Comparison of ENCODE assay signal across 32 mouse cellular contexts in genomic region chr7:120819386-120819785, GRCm38 (mm10). TPM values are rescaled to one million over a fixed set of nuclear protein-coding genes. Genes with fewer than 3 reads are reported as not detected.
DNase-seq lines count a peak whose midpoint lies in the region; ATAC-seq and TF ChIP-seq lines count a peak whose summit lies in the region.
"Had no signal": no experiment of that assay in that cellular context is flagged by ENCODE, and none has a peak within 500 bp of the region (broad histone marks: within the 10 kb centered on the region; RNA-seq: fewer than 3 reads in every experiment).

No protein-coding gene starts in this region.

- H3K9me3 ChIP-seq in forebrain, embryonic 12.5 days, result no peaks in the 10 kb centered on the region
- H3K9me3 ChIP-seq: embryonic facial prominence, embryonic 12.5 days; embryonic facial prominence, embryonic 15.5 days; forebrain, embryonic 15.5 days; G1E; heart, embryonic 10.5 days; heart, embryonic 13.5 days; hindbrain, embryonic 12.5 days; hindbrain, embryonic 15.5 days; kidney, embryonic 15.5 days had no signal

- H3K27ac ChIP-seq in heart, adult 2 months, result no peak overlapping the region
- H3K27ac ChIP-seq in forebrain, embryonic 12.5 days, result no peak overlapping the region
- H3K27ac ChIP-seq: embryonic facial prominence, embryonic 12.5 days; embryonic facial prominence, embryonic 15.5 days; forebrain, embryonic 15.5 days; heart, embryonic 10.5 days; heart, embryonic 13.5 days; hindbrain, embryonic 12.5 days; hindbrain, embryonic 15.5 days; kidney, embryonic 15.5 days had no signal

- WGBS in heart, adult 2 months, result 54% methylated on average over 4 of the region's 4 CpGs
- WGBS in forebrain, embryonic 12.5 days, result 84% methylated on average over 4 of the region's 4 CpGs

- no peak for TF ChIP-seq CTCF in heart, adult 2 months (IDR thresholded peaks at IDR 0.05)

- ATAC-seq in forebrain, embryonic 12.5 days (ENCODE audit: low FRiP score), result no peak
- ATAC-seq: forebrain, embryonic 15.5 days; intestine, postnatal 0 days had no signal

- no peak for TF ChIP-seq POLR2A in heart, adult 2 months (IDR thresholded peaks at IDR 0.05; ENCODE audit: insufficient read depth, low read depth, low read length)

- intact Hi-C loops in heart, adult 2 months (cut with DNase I), result no loop called here
- intact Hi-C loops in gastrocnemius, postnatal 36 days (cut with DNase I), result loop anchor here (10.0 kb wide), 1 partner anchor 715 kb away; the partner anchor contains the start of gene Tmem159

- H3K4me1 ChIP-seq in heart, adult 2 months (ENCODE audit: control insufficient read depth, insufficient read depth, low read length), result no peaks in the 10 kb centered on the region
- no peaks in the 10 kb centered on the region for H3K4me1 ChIP-seq in forebrain, embryonic 12.5 days
- H3K4me1 ChIP-seq: embryonic facial prominence, embryonic 12.5 days; embryonic facial prominence, embryonic 15.5 days; forebrain, embryonic 15.5 days; heart, embryonic 10.5 days; heart, embryonic 13.5 days; hindbrain, embryonic 12.5 days had no signal

- H3K36me3 ChIP-seq in heart, adult 2 months (ENCODE audit: control insufficient read depth, insufficient read depth, low read length), result no peaks in the 10 kb centered on the region
- no peaks in the 10 kb centered on the region for H3K36me3 ChIP-seq in forebrain, embryonic 12.5 days (replicated peaks)
- H3K36me3 ChIP-seq: embryonic facial prominence, embryonic 12.5 days; embryonic facial prominence, embryonic 15.5 days; forebrain, embryonic 15.5 days; G1E; heart, embryonic 10.5 days; heart, embryonic 13.5 days; hindbrain, embryonic 12.5 days; hindbrain, embryonic 15.5 days; kidney, embryonic 15.5 days had no signal

- H3K79me2 ChIP-seq in heart, adult 2 months (replicated peaks; ENCODE audit: control insufficient read depth, insufficient read depth, low read length), result no peaks in the 10 kb centered on the region

- H3K27me3 ChIP-seq in heart, adult 2 months (ENCODE audit: control insufficient read depth, insufficient read depth, low read length), result no peaks in the 10 kb centered on the region
- no peaks in the 10 kb centered on the region for H3K27me3 ChIP-seq in forebrain, embryonic 12.5 days
- H3K27me3 ChIP-seq: embryonic facial prominence, embryonic 12.5 days; embryonic facial prominence, embryonic 15.5 days; forebrain, embryonic 15.5 days had no signal

- no peak overlapping the region for H3K4me2 ChIP-seq in forebrain, embryonic 12.5 days
- H3K4me2 ChIP-seq: embryonic facial prominence, embryonic 12.5 days; embryonic facial prominence, embryonic 15.5 days; forebrain, embryonic 15.5 days; heart, embryonic 13.5 days; hindbrain, embryonic 12.5 days; hindbrain, embryonic 15.5 days; kidney, embryonic 15.5 days had no signal

- peak; percentile 23 for DNase-seq in adrenal gland, postnatal 14 days
- DNase-seq in adrenal gland, adult 2 months, result no peak
- DNase-seq in heart, adult 2 months, result no peak
- no peak for DNase-seq in heart, postnatal 4 days
- DNase-seq in gastrocnemius, adult 8-10 months (ENCODE audit: low spot score in 2 of 2), result peak; percentile 85 to 90
- DNase-seq in gastrocnemius, postnatal 36 days, result peak; percentile 49 to 51
- no peak for DNase-seq in cerebellum, postnatal 4 days (ENCODE audit: low spot score in 2 of 2)
- DNase-seq: adrenal gland, postnatal 25 days; B cell, adult 2 months; cerebellum, adult 18-20 months; cerebellum, adult 9-10 months; cerebellum, postnatal 14 days; heart, adult 11 months; heart, postnatal 14 days; kidney, adult 8-10 months had no signal

- H3K4me3 ChIP-seq in heart, adult 2 months, result no peak overlapping the region
- no peak overlapping the region for H3K4me3 ChIP-seq in forebrain, embryonic 12.5 days (replicated peaks)
- H3K4me3 ChIP-seq: embryonic facial prominence, embryonic 12.5 days; embryonic facial prominence, embryonic 15.5 days; forebrain, embryonic 15.5 days; heart, embryonic 10.5 days; heart, embryonic 13.5 days; hindbrain, embryonic 12.5 days; hindbrain, embryonic 15.5 days; kidney, embryonic 15.5 days had no signal

- TF ChIP-seq EP300 in heart, adult 2 months (IDR thresholded peaks at IDR 0.05; ENCODE audit: insufficient read depth, low read depth, low read length), result 0 out of 2 replicates have a peak, but pooled peaks have one; percentile 12

- H3K9ac ChIP-seq in heart, adult 2 months (ENCODE audit: low read depth, low read length), result no peak overlapping the region
- H3K9ac ChIP-seq in forebrain, embryonic 12.5 days, result no peak overlapping the region
- H3K9ac ChIP-seq: embryonic facial prominence, embryonic 12.5 days; embryonic facial prominence, embryonic 15.5 days; forebrain, embryonic 15.5 days; heart, embryonic 13.5 days; hindbrain, embryonic 12.5 days; hindbrain, embryonic 15.5 days; kidney, embryonic 15.5 days had no signal

RNA-seq across cellular contexts. Expression of gene Gm5737, which starts 7.2 kb away (rescaled TPM):
- total RNA-seq in adrenal gland, postnatal 14 days (2021), result 0.60 and 0.70 TPM in 2 replicates
- not detected for total RNA-seq in adrenal gland, adult 2 months (2021)
- not detected in 2 replicates for polyA plus RNA-seq in adrenal gland, adult 2 months (2012; rRNA removed)
- total RNA-seq in heart, adult 2 months (2021), result under 1 TPM in 1 of 2 experiments, not detected in 1; 0.34 TPM
- polyA plus RNA-seq in heart, adult 2 months (2012; rRNA removed), result 0.56 and 0.70 TPM in 2 replicates
- not detected for total RNA-seq in heart, postnatal 4 days (2021)
- under 1 TPM in 3 of 4 experiments, not detected in 1; 0.21 to 0.38 (median 0.27) TPM for total RNA-seq in gastrocnemius, adult 8-10 months (2022)
- under 1 TPM; 0.32 to 0.61 TPM for total RNA-seq in gastrocnemius, postnatal 36 days (2021)
- polyA plus RNA-seq in forebrain, embryonic 12.5 days (2016; fragmentation: Nextera tagmentation; extraction: Ambion mirVana), result not detected in 2 replicates
- total RNA-seq: adrenal gland, postnatal 25 days; CH12.LX; common myeloid progenitor, adult 5-6 weeks; G1E; hematopoietic stem cell, adult 5-6 weeks had no signal
- polyA plus RNA-seq: embryonic facial prominence, embryonic 12.5 days; embryonic facial prominence, embryonic 15.5 days; forebrain, embryonic 11.5 days; forebrain, embryonic 15.5 days; G1E; heart, embryonic 10.5 days; heart, embryonic 13.5 days; heart, embryonic 16.5 days; hindbrain, embryonic 12.5 days; intestine, embryonic 14.5 days; intestine, postnatal 0 days; kidney, embryonic 15.5 days had no signal

RNA-seq across cellular contexts. Expression of gene Eef2k, which starts 23.2 kb away (rescaled TPM):
- total RNA-seq in adrenal gland, postnatal 14 days (2021), result 22.4 and 25.4 TPM in 2 replicates
- total RNA-seq in adrenal gland, adult 2 months (2021), result 10 to 100 TPM; 28.3 to 37.6 TPM
- 16.6 and 17.1 TPM in 2 replicates for polyA plus RNA-seq in adrenal gland, adult 2 months (2012; rRNA removed)
- total RNA-seq in heart, adult 2 months (2021), result 10 to 100 TPM; 23.9 to 28.9 TPM
- polyA plus RNA-seq in heart, adult 2 months (2012; rRNA removed), result 22.8 and 27.4 TPM in 2 replicates
- total RNA-seq in heart, postnatal 4 days (2021), result 10 to 100 TPM; 36.9 to 38.0 TPM
- 10 to 100 TPM; 60.0 to 79.0 (median 75.1) TPM for total RNA-seq in gastrocnemius, adult 8-10 months (2022)
- 10 to 100 TPM; 55.7 to 60.3 TPM for total RNA-seq in gastrocnemius, postnatal 36 days (2021)
- 20.6 and 21.3 TPM in 2 replicates for polyA plus RNA-seq in forebrain, embryonic 12.5 days (2016; fragmentation: Nextera tagmentation; extraction: Ambion mirVana)

Comparison
In these comparisons a context has a peak if more than half of its experiments do, and no peak if none do; other contexts are left out.
1. DNase-seq: peak in adrenal gland, postnatal 14 days (single experiment), gastrocnemius, adult 8-10 months (2 of 2) and gastrocnemius, postnatal 36 days (2 of 2); none in adrenal gland, adult 2 months (single experiment), heart, adult 2 months (0 of 2), heart, postnatal 4 days (single experiment) and cerebellum, postnatal 4 days (0 of 2).